Mouse (Mus musculus): ENCODE measurements around the gene Ywhag. TPM values are rescaled to one million over a fixed set of nuclear protein-coding genes. Genes with fewer than 3 reads are reported as not detected.

Gene Ywhag
- polyA plus RNA-seq, 1 experiment from 2014 or later = 132 TPM

Other genes starting within 250 kb of the Ywhag start
- gene Tmem120a, start 190.2 kb downstream of the Ywhag start, polyA plus RNA-seq (2014; fragmentation: Nextera tagmentation; extraction: Ambion mirVana) = 47.1 and 57.3 TPM in 2 replicates
- gene Styxl1, start 156.2 kb downstream of the Ywhag start, polyA plus RNA-seq (2014; fragmentation: Nextera tagmentation; extraction: Ambion mirVana) = 0.31 TPM in 1 of 2 replicates, not detected in the other
- 567 and 573 TPM in 2 replicates for gene Mdh2, start 156.1 kb downstream of the Ywhag start, polyA plus RNA-seq (2014; fragmentation: Nextera tagmentation; extraction: Ambion mirVana)
- gene Srrm3, start 127.7 kb downstream of the Ywhag start, polyA plus RNA-seq (2014; fragmentation: Nextera tagmentation; extraction: Ambion mirVana) = 3.2 and 3.3 TPM in 2 replicates
- gene Hspb1, start 46.7 kb downstream of the Ywhag start, polyA plus RNA-seq (2014; fragmentation: Nextera tagmentation; extraction: Ambion mirVana) = 27.3 and 38.2 TPM in 2 replicates
- gene Ssc4d, start 39.9 kb upstream of the Ywhag start, polyA plus RNA-seq (2014; fragmentation: Nextera tagmentation; extraction: Ambion mirVana) = 3.0 TPM in 2 replicates
- 0.21 TPM in 1 of 2 replicates, not detected in the other for gene Zp3, start 45.5 kb upstream of the Ywhag start, polyA plus RNA-seq (2014; fragmentation: Nextera tagmentation; extraction: Ambion mirVana)
- gene Dtx2, start 60.2 kb upstream of the Ywhag start, polyA plus RNA-seq (2014; fragmentation: Nextera tagmentation; extraction: Ambion mirVana) = 22.6 and 29.2 TPM in 2 replicates
- gene Upk3b, start 103.9 kb upstream of the Ywhag start, polyA plus RNA-seq (2014; fragmentation: Nextera tagmentation; extraction: Ambion mirVana) = 0.65 and 0.85 TPM in 2 replicates
- 6.2 and 6.4 TPM in 2 replicates for gene Upk3bl, start 119.9 kb upstream of the Ywhag start, polyA plus RNA-seq (2014; fragmentation: Nextera tagmentation; extraction: Ambion mirVana)
- 3.8 and 5.5 TPM in 2 replicates for gene Rasa4, start 149.3 kb upstream of the Ywhag start, polyA plus RNA-seq (2014; fragmentation: Nextera tagmentation; extraction: Ambion mirVana)
- 266 and 267 TPM in 2 replicates for gene Polr2j, start 182.0 kb upstream of the Ywhag start, polyA plus RNA-seq (2014; fragmentation: Nextera tagmentation; extraction: Ambion mirVana)
- gene Lrwd1, start 201.5 kb upstream of the Ywhag start, polyA plus RNA-seq (2014; fragmentation: Nextera tagmentation; extraction: Ambion mirVana) = 42.1 and 45.1 TPM in 2 replicates
- 17.2 and 17.7 TPM in 2 replicates for gene Alkbh4, start 201.5 kb upstream of the Ywhag start, polyA plus RNA-seq (2014; fragmentation: Nextera tagmentation; extraction: Ambion mirVana)
- gene Orai2, start 236.1 kb upstream of the Ywhag start, polyA plus RNA-seq (2014; fragmentation: Nextera tagmentation; extraction: Ambion mirVana) = 6.0 and 6.2 TPM in 2 replicates